Mouse (Mus musculus) MEL (cell line): ENCODE results near the gene Abcc9. TPM values are rescaled to one million over a fixed set of nuclear protein-coding genes. Genes with fewer than 3 reads are reported as not detected.

ENCODE experiments used
- DNase-seq: peaks from one replicate; pipeline ENCODE4 v3.0.0; 2011; ENCODE audit warnings: low read depth, low spot score
- H3K27ac ChIP-seq: 2 replicates; pipeline ENCODE4 v1.5.1; 2012; ENCODE audit warnings: low read depth, mild to moderate bottlenecking, control low read depth, low read length, moderate library complexity; ENCODE audit not compliant: control insufficient read depth
- H3K27me3 ChIP-seq, 2 experiments: fragments of 150-350 bp in 1 of 2; sonication (generic) in 1 of 2; 2 replicates each; pipeline ENCODE4 v1.6.1; 2012; ENCODE audit warnings: low read length in 2 of 2, mild to moderate bottlenecking in 2 of 2, improper control_type of control experiment in 1 of 2, moderate library complexity in 1 of 2; ENCODE audit not compliant: insufficient read depth in 2 of 2, control insufficient read depth in 1 of 2
- H3K36me3 ChIP-seq, 2 experiments: 2 replicates each; pipeline ENCODE4 v1.6.1; 2012 to 2014; ENCODE audit warnings: low read length in 2 of 2, improper control_type of control experiment in 1 of 2, inconsistent platforms in 1 of 2, mild to moderate bottlenecking in 1 of 2; ENCODE audit not compliant: insufficient read depth in 2 of 2, control insufficient read depth in 1 of 2
- H3K4me1 ChIP-seq, 2 experiments: fragments of 150-350 bp in 1 of 2; sonication (generic) in 1 of 2; 2 replicates each; pipeline ENCODE4 v1.6.1; 2012; ENCODE audit warnings: low read length in 2 of 2, improper control_type of control experiment in 1 of 2, mild to moderate bottlenecking in 1 of 2; ENCODE audit not compliant: insufficient read depth in 2 of 2, control insufficient read depth in 1 of 2
- H3K4me3 ChIP-seq, 2 experiments: fragments of 150-350 bp in 1 of 2; sonication (generic) in 1 of 2; 2 replicates each; pipeline ENCODE4 v1.5.1; 2012; ENCODE audit warnings: low read depth in 2 of 2, low read length in 2 of 2, mild to moderate bottlenecking in 2 of 2, moderate library complexity in 2 of 2, control low read depth in 1 of 2, improper control_type of control experiment in 1 of 2; ENCODE audit not compliant: control insufficient read depth in 1 of 2, insufficient read depth in 1 of 2
- H3K79me2 ChIP-seq: 2 replicates; pipeline ENCODE4 v1.6.1; 2012; ENCODE audit warnings: mild to moderate bottlenecking, low read length, moderate library complexity; ENCODE audit not compliant: control insufficient read depth, poor library complexity, insufficient read depth
- H3K9ac ChIP-seq: 2 replicates; pipeline ENCODE4 v1.6.1; 2012; ENCODE audit warnings: low read depth, mild to moderate bottlenecking, control low read depth, low read length, moderate library complexity; ENCODE audit not compliant: control insufficient read depth, poor library complexity, severe bottlenecking
- H3K9me3 ChIP-seq: fragments of 150-350 bp; sonication (generic); replicated peaks from 2 replicates; pipeline ENCODE4 v1.6.1; 2012; ENCODE audit warnings: mild to moderate bottlenecking, low read length, improper control_type of control experiment, moderate library complexity; ENCODE audit not compliant: insufficient read depth
- CHD2 ChIP-seq: IDR thresholded peaks from 2 replicates; pipeline ENCODE4 v1.6.1; 2011; ENCODE audit warnings: low read length, improper control_type of control experiment
- E2F4 ChIP-seq: IDR thresholded peaks from 2 replicates; pipeline ENCODE4 v1.6.1; 2011; ENCODE audit warnings: low read depth, low read length, improper control_type of control experiment, borderline replicate concordance
- ELF1 ChIP-seq: IDR thresholded peaks from 2 replicates; pipeline ENCODE4 v1.6.1; 2014; ENCODE audit warnings: low read depth, mild to moderate bottlenecking, inconsistent platforms, low read length, improper control_type of control experiment, moderate library complexity
- GABPA ChIP-seq: IDR thresholded peaks from 2 replicates; pipeline ENCODE4 v1.6.1; 2012; ENCODE audit warnings: low read depth, mild to moderate bottlenecking, inconsistent platforms, low read length, improper control_type of control experiment, moderate library complexity
- GATA1 ChIP-seq: IDR thresholded peaks from 2 replicates; pipeline ENCODE4 v1.6.1; 2011; ENCODE audit warnings: low read depth, low read length, improper control_type of control experiment
- HCFC1 ChIP-seq: IDR thresholded peaks from 2 replicates; pipeline ENCODE4 v1.6.1; 2012; ENCODE audit warnings: low read depth, mild to moderate bottlenecking, inconsistent platforms, low read length, improper control_type of control experiment, moderate library complexity
- JUND ChIP-seq: IDR thresholded peaks from 2 replicates; pipeline ENCODE4 v1.6.1; 2011; ENCODE audit warnings: low read depth, mild to moderate bottlenecking, improper control_type of control experiment, low read length
- MAZ ChIP-seq: IDR thresholded peaks from 2 replicates; pipeline ENCODE4 v1.6.1; 2012; ENCODE audit warnings: low read depth, mild to moderate bottlenecking, inconsistent platforms, low read length, improper control_type of control experiment
- MEF2A ChIP-seq: IDR thresholded peaks from 2 replicates; pipeline ENCODE4 v1.6.1; 2014; ENCODE audit warnings: low read depth, mild to moderate bottlenecking, inconsistent platforms, low read length, improper control_type of control experiment; ENCODE audit not compliant: poor library complexity, insufficient replicate concordance, severe bottlenecking; ENCODE audit errors: extremely low read depth
- MYB ChIP-seq: IDR thresholded peaks from 2 replicates; pipeline ENCODE4 v1.6.1; 2011; ENCODE audit warnings: mild to moderate bottlenecking, low read depth, low read length, improper control_type of control experiment
- NELFE ChIP-seq: IDR thresholded peaks from 2 replicates; pipeline ENCODE4 v1.6.1; 2011; ENCODE audit warnings: low read depth, low read length, improper control_type of control experiment
- NRF1 ChIP-seq: IDR thresholded peaks from 2 replicates; pipeline ENCODE4 v1.6.1; 2014; ENCODE audit warnings: low read depth, mild to moderate bottlenecking, inconsistent platforms, low read length, improper control_type of control experiment, moderate library complexity; ENCODE audit not compliant: poor library complexity, insufficient read depth, severe bottlenecking
- RAD21 ChIP-seq: IDR thresholded peaks from 2 replicates; pipeline ENCODE4 v1.6.1; 2011; ENCODE audit warnings: mild to moderate bottlenecking, low read depth, low read length, improper control_type of control experiment
- SMC3 ChIP-seq: IDR thresholded peaks from 2 replicates; pipeline ENCODE4 v1.6.1; 2011; ENCODE audit warnings: low read depth, low read length, improper control_type of control experiment
- TBP ChIP-seq: IDR thresholded peaks from 2 replicates; pipeline ENCODE4 v1.8.0; 2011; ENCODE audit warnings: low read depth, low read length, improper control_type of control experiment
- USF2 ChIP-seq, 2 experiments: IDR thresholded peaks; 2 replicates each; pipeline ENCODE4 v1.6.1; 2011 to 2012; ENCODE audit warnings: improper control_type of control experiment in 2 of 2, low read length in 2 of 2, borderline replicate concordance in 1 of 2, inconsistent platforms in 1 of 2, low read depth in 1 of 2, mild to moderate bottlenecking in 1 of 2; ENCODE audit not compliant: insufficient read depth in 1 of 2
- ZC3H11A ChIP-seq: IDR thresholded peaks from 2 replicates; pipeline ENCODE4 v1.6.1; 2012; ENCODE audit warnings: low read depth, mild to moderate bottlenecking, inconsistent platforms, low read length, improper control_type of control experiment
- ZKSCAN1 ChIP-seq: IDR thresholded peaks from 2 replicates; pipeline ENCODE4 v1.6.1; 2012; ENCODE audit warnings: low read depth, mild to moderate bottlenecking, inconsistent platforms, low read length, improper control_type of control experiment, moderate library complexity
- ZMIZ1 ChIP-seq: IDR thresholded peaks from 2 replicates; pipeline ENCODE4 v1.6.1; 2012; ENCODE audit warnings: low read depth, mild to moderate bottlenecking, inconsistent platforms, low read length, improper control_type of control experiment, moderate library complexity
- polyA plus RNA-seq, 2 experiments: library from polyadenylated mRNA; stranded (reverse) in 1 of 2; unstranded in 1 of 2; fragments of >175 nt in 1 of 2; fragments of >200 nt in 1 of 2; gene quantifications; 2 replicates each; pipeline versions ENCODE4 v1.2.1 to v1.2.4; 2012; ENCODE audit warnings: low replicate concordance in 2 of 2, low read depth in 1 of 2; ENCODE audit not compliant: insufficient read length in 2 of 2, insufficient read depth in 1 of 2, missing spikeins in 1 of 2
- total RNA-seq: library from RNA; depleted of rRNA; stranded (reverse); fragments of 300-350 nt; gene quantifications from 2 replicates; pipeline ENCODE4 v1.2.3, GENCODE M21; 2012

Abcc9 gene
- total and polyA plus RNA-seq, 3 experiments: not detected

GRCm38 (mm10) chr6:142578831-142579230 is 123.3 kb downstream of the Abcc9 start:
- Histone ChIP-seq H3K9ac (no peak overlapping the region), H3K36me3 (no peaks in the 10 kb centered on the region), H3K4me3 (no peak overlapping the region), H3K27ac (no peak overlapping the region), H3K79me2 (no peaks in the 10 kb centered on the region), H3K9me3 (no peaks in the 10 kb centered on the region), H3K27me3 (no peaks in the 10 kb centered on the region), H3K4me1 (no peaks in the 10 kb centered on the region)
- no peak for DNase-seq
- TF ChIP-seq RAD21: no peak
- no peak for TF ChIP-seq E2F4
- TF ChIP-seq SMC3: no peak
- TF ChIP-seq NELFE: no peak
- TF ChIP-seq TBP: no peak
- TF ChIP-seq GATA1: no peak

- DNase-seq: no peak
- no peaks in the 10 kb centered on the region for H3K4me1 ChIP-seq
- no peaks in the 10 kb centered on the region for H3K27me3 ChIP-seq
- no peak overlapping the region for H3K9ac ChIP-seq
- H3K4me3 ChIP-seq: no peak overlapping the region
- no peaks in the 10 kb centered on the region for H3K79me2 ChIP-seq
- no peak overlapping the region for H3K27ac ChIP-seq
- H3K36me3 ChIP-seq: no peaks in the 10 kb centered on the region
- TF ChIP-seq ZKSCAN1 (no peak), JUND (no peak), ZC3H11A (no peak), ELF1 (no peak), MAZ (no peak), USF2 (IDR thresholded peaks at IDR 0.05; ENCODE audit: borderline replicate concordance in 1 of 2, insufficient read depth in 1 of 2, low read depth in 1 of 2, low read length in 2 of 2) (no peak), HCFC1 (no peak), NRF1 (no peak), MYB (no peak), CHD2 (no peak), ZMIZ1 (no peak), MEF2A (no peak), GATA1 (no peak), GABPA (no peak), TBP (no peak)
- no peaks in the 10 kb centered on the region for H3K9me3 ChIP-seq
Measured at GRCm38 (mm10) chr6:142577801-142578200, 124.3 kb downstream of the Abcc9 start.
